Mouse (Mus musculus) megakaryocyte, adult 5-6 weeks (primary cell): ENCODE results near the gene Lrrc36. TPM values are rescaled to one million over a fixed set of nuclear protein-coding genes. Genes with fewer than 3 reads are reported as not detected.
A peak's percentile ranks its signal among the peaks of the same experiment; 100 is the strongest.

Experiments
- ATAC-seq: 2 replicates; pipeline ENCODE4 v1.8.0; 2016; ENCODE audit warnings: mild to moderate bottlenecking, inconsistent platforms; ENCODE audit not compliant: poor library complexity, severe bottlenecking
- total RNA-seq, 2 experiments: library from RNA; stranded (forward) in 1 of 2; stranded (reverse) in 1 of 2; fragments of 153-499, 151-499 nt in 1 of 2; fragments of 221-1000, 200-1000 nt in 1 of 2; gene quantifications; 2 replicates each; pipeline versions ENCODE4 v1.2.3 to v1.2.4; 2015 to 2017

Gene Lrrc36
- total RNA-seq, 2 experiments from 2014 or later = 0.07 TPM; not detected in 1

- ATAC-seq = no peak
Measured at GRCm38 (mm10) chr8:105464595-105464994, 51.2 kb downstream of the Lrrc36 start.

GRCm38 (mm10) chr8:105466246-105466645 lies 52.9 kb downstream of the Lrrc36 start:
- ATAC-seq = no peak

- ATAC-seq = no peak
Measured at GRCm38 (mm10) chr8:105466700-105467291, 53.4 kb downstream of the Lrrc36 start.

- no peak for ATAC-seq
Measured at GRCm38 (mm10) chr8:105467396-105467985, 54.1 kb downstream of the Lrrc36 start.

GRCm38 (mm10) chr8:105468002-105468720 lies 54.8 kb downstream of the Lrrc36 start:
- no peak for ATAC-seq

GRCm38 (mm10) chr8:105469041-105469695 lies 55.8 kb downstream of the Lrrc36 start:
- ATAC-seq = 0 out of 2 replicates have a peak, but pooled peaks have one; percentile 9

GRCm38 (mm10) chr8:105469816-105470215 lies 56.4 kb downstream of the Lrrc36 start:
- ATAC-seq = no peak

- 0 out of 2 replicates have a peak, but pooled peaks have one; percentile 13 for ATAC-seq
Measured at GRCm38 (mm10) chr8:105470262-105470661, 56.9 kb downstream of the Lrrc36 start.

GRCm38 (mm10) chr8:105470681-105471313 lies 57.4 kb downstream of the Lrrc36 start:
- 0 out of 2 replicates have a peak, but pooled peaks have one; percentile 1 for ATAC-seq

GRCm38 (mm10) chr8:105471314-105472015 lies 58.1 kb downstream of the Lrrc36 start, which contains the start of gene Tppp3:
Tppp3 (minus strand) TSS chr8:105471526.
- peak; percentile 88 for ATAC-seq

GRCm38 (mm10) chr8:105472414-105472932 lies 59.1 kb downstream of the Lrrc36 start:
- ATAC-seq = no peak

GRCm38 (mm10) chr8:105472983-105473382 lies 59.6 kb downstream of the Lrrc36 start:
- no peak for ATAC-seq

- no peak for ATAC-seq
Measured at GRCm38 (mm10) chr8:105473816-105474606, 60.6 kb downstream of the Lrrc36 start.

GRCm38 (mm10) chr8:105474680-105475079 lies 61.3 kb downstream of the Lrrc36 start:
- ATAC-seq = no peak

- ATAC-seq = no peak
Measured at GRCm38 (mm10) chr8:105475254-105475653, 61.9 kb downstream of the Lrrc36 start.

GRCm38 (mm10) chr8:105475742-105476141 lies 62.4 kb downstream of the Lrrc36 start:
- ATAC-seq = no peak

GRCm38 (mm10) chr8:105476161-105476560 lies 62.8 kb downstream of the Lrrc36 start:
- ATAC-seq = no peak

- ATAC-seq = peak; percentile 73
Measured at GRCm38 (mm10) chr8:105476628-105477413, 63.5 kb downstream of the Lrrc36 start.
